Mouse (Mus musculus) embryonic facial prominence, embryonic 11.5 days (tissue): ENCODE results near the gene Sigmar1. TPM values are rescaled to one million over a fixed set of nuclear protein-coding genes. Genes with fewer than 3 reads are reported as not detected.
"Not testable (repeated sequence)": the region's sequence is repeated elsewhere in the genome, so short reads cannot be mapped to it uniquely, and the experiment has no call there.

Experiments
- ATAC-seq: fragments of 200-750 bp; cut with Nextera tagmentation; replicated peaks from 2 replicates; pipeline ENCODE4 v1.8.0; 2017; ENCODE audit warnings: low read depth; ENCODE audit not compliant: insufficient number of reproducible peaks, low FRiP score, low TSS enrichment
- DNase-seq: peaks from one replicate; pipeline ENCODE4 v3.0.0-alpha.2; 2015; ENCODE audit warnings: low spot score
- H3K27ac ChIP-seq: fragments of 300-500 bp; sonication (generic); replicated peaks from 2 replicates; pipeline ENCODE4 v1.5.1; 2014; ENCODE audit warnings: mild to moderate bottlenecking, low read depth, low read length, control low read depth
- H3K27me3 ChIP-seq: fragments of 300-500 bp; sonication (generic); 2 replicates; pipeline ENCODE4 v1.6.1; 2014; ENCODE audit warnings: mild to moderate bottlenecking, low read length, moderate library complexity, mixed read lengths; ENCODE audit not compliant: control insufficient read depth, insufficient read depth
- H3K36me3 ChIP-seq: fragments of 300-500 bp; sonication (generic); replicated peaks from 2 replicates; pipeline ENCODE4 v1.6.1; 2014; ENCODE audit warnings: low read depth, mild to moderate bottlenecking, low read length, moderate library complexity, mixed read lengths; ENCODE audit not compliant: control insufficient read depth, insufficient read depth
- H3K4me1 ChIP-seq: fragments of 300-500 bp; sonication (generic); 2 replicates; pipeline ENCODE4 v1.6.1; 2014; ENCODE audit warnings: low read length, mixed read lengths; ENCODE audit not compliant: control insufficient read depth, insufficient read depth
- H3K4me2 ChIP-seq: fragments of 300-500 bp; sonication (generic); 2 replicates; pipeline ENCODE4 v1.6.1; 2014; ENCODE audit warnings: low read depth, mild to moderate bottlenecking, control low read depth, low read length, moderate library complexity
- H3K4me3 ChIP-seq: fragments of 300-500 bp; sonication (generic); 2 replicates; pipeline ENCODE4 v1.5.1; 2014; ENCODE audit warnings: low read depth, low read length, control low read depth
- H3K9ac ChIP-seq: fragments of 300-500 bp; sonication (generic); replicated peaks from 2 replicates; pipeline ENCODE4 v1.6.1; 2014; ENCODE audit warnings: mild to moderate bottlenecking, control low read depth, low read length
- H3K9me3 ChIP-seq: fragments of 300-500 bp; sonication (generic); replicated peaks from 2 replicates; pipeline ENCODE4 v1.6.1; 2016; ENCODE audit warnings: mild to moderate bottlenecking, low read length, inconsistent platforms, mixed read lengths; ENCODE audit not compliant: control insufficient read depth
- WGBS: fragments of 180-500 bp; shearing (Covaris S2); extraction: QIAGEN DNeasy Blood & Tissue Kit; methylation state at CpG from one replicate; pipeline ENCODE4 v1.1.7; 2014; 5-methylcytosine and 5-hydroxymethylcytosine counted together
- polyA plus RNA-seq: library from polyadenylated mRNA; unstranded; fragments of >200 nt; fragmentation: Nextera tagmentation; extraction: Ambion mirVana; gene quantifications from 2 replicates; pipeline ENCODE4 v1.2.1, GENCODE M21; 2014

The Sigmar1 gene
- polyA plus RNA-seq, 1 experiment from 2014 or later, result 73.4 TPM

DNA sequence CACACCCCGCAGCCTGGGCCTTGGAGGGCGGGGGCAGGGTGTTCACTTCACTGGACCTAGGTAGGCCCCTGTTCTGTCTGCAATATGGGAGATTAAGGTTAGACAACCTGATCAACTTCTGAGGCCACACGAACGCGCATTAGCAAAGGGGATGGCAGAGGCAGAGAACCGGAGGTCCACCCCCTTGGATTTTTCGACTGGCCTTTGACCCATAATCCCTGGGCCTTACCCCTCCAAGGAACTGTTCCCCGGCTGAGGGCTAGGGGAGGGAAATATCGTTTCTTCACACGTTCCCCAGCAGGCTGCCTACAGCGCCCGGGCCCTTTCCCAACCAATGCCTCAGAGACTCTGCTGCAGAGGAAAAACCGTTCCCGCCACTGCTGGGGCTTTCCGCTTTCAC, 59.5 kb downstream of the Sigmar1 start:
- not testable (repeated sequence) for H3K4me2 ChIP-seq, ATAC-seq, H3K27me3 ChIP-seq, H3K4me1 ChIP-seq, H3K36me3 ChIP-seq, DNase-seq, H3K27ac ChIP-seq, H3K4me3 ChIP-seq, H3K9ac ChIP-seq, H3K9me3 ChIP-seq
- WGBS, result 2% methylated on average over 11 of the region's 15 CpGs

DNA sequence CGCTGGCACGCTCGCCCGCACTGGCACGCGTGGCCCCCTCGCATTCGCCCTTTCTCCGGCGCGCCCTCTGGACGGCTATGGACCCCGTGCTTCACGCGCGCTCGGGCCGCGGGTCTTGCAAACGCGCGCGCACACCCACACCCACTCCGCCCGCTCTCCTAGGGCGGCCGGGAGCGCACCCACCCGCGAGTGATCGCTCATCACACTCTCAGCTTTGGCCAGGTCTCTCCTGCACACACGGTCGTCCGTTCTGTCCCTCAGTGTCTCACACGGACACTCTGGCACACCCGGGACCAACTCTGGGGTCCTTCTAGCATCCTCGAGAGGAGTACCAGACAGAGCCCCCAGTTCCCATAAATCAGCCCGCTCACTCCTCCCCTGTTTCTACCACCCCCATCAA, 60.2 kb downstream of the Sigmar1 start:
- H3K27ac ChIP-seq, ATAC-seq, H3K36me3 ChIP-seq, H3K9ac ChIP-seq, H3K9me3 ChIP-seq, H3K27me3 ChIP-seq, H3K4me1 ChIP-seq, H3K4me3 ChIP-seq, DNase-seq: not testable (repeated sequence)
- WGBS, result 3% methylated on average over 9 of the region's 38 CpGs
- H3K4me2 ChIP-seq, result peak overlapping the region; percentile 36

DNA sequence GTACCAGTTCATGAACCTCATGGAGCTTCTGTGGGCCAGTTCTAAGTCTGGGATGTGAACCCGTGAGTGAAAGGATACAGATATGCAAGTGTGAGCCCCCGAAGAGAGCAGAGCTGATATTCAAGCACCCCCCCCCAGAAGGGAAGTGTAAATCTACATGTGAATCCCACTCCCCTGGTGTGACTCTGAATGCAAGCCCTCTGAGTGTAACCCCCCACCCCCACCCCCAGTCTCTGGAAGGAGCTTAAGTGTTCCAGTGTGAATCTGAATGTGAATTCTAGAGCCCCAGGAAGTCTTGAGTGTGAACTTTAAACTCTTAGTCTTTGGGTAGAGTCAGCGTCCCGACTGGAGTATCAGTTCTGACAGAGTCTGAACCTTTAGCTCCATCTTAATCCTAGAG, 62.4 kb downstream of the Sigmar1 start:
- H3K9me3 ChIP-seq, H3K27ac ChIP-seq: not testable (repeated sequence)
- WGBS, result 11% methylated on average over 4 of the region's 4 CpGs

DNA sequence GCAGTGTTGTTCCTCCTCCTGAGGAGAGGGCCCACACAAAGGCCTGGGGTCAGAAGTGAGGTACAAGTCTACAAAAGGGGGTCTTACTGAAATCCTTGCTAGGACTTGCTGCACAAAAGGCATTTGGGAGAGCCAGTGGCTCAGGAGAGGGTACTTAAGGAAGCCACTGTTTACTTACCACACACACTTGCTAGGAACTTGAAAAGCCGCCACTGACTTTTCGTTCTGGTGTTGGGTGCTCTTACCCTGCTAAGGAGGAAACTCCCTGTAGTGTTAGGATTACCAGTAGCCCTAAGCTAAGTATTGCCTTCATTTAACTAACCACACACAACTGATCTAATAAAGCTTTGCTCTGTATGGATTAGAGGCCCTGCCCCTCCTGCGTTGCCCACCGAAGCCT, 65.9 kb downstream of the Sigmar1 start:
- H3K36me3 ChIP-seq, DNase-seq, H3K9ac ChIP-seq, H3K27me3 ChIP-seq, H3K4me2 ChIP-seq, H3K4me3 ChIP-seq, H3K9me3 ChIP-seq, H3K27ac ChIP-seq, ATAC-seq, H3K4me1 ChIP-seq: not testable (repeated sequence)
- no CpG with 5 or more reads among the region's 4 CpGs for WGBS

More for the DNA sequence above, 62.4 kb downstream of the Sigmar1 start:
- H3K4me1 ChIP-seq, ATAC-seq, H3K4me3 ChIP-seq, H3K27me3 ChIP-seq, DNase-seq, H3K9ac ChIP-seq, H3K36me3 ChIP-seq: not testable (repeated sequence)
- peak overlapping the region; percentile 3; the same call in 1 of the 2 replicates for H3K4me2 ChIP-seq

DNA sequence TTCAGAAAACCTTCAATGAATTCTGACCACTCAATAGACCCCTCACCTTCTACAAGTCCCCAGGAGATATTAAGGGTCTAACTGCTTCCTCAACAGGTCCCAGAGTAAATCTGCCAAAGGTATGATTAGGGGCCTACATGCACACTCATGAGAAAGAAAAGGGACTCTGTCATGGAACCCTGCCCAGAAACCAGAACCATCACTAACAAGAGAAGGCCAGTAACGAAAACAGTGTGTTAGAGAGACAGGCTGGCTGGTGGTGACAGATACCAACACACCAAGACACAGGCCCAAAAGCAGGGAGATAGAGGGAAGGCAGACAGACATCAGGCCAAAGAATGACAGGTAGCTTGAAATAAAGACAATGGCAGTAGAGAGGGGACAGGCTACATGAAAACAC, 67.4 kb downstream of the Sigmar1 start:
- not testable (repeated sequence) for ATAC-seq, H3K4me1 ChIP-seq
- WGBS, result 44% methylated on average over 1 of the region's 1 CpGs

More for the DNA sequence above, 67.4 kb downstream of the Sigmar1 start:
- H3K27ac ChIP-seq, H3K27me3 ChIP-seq, H3K9ac ChIP-seq, H3K36me3 ChIP-seq, H3K4me3 ChIP-seq, DNase-seq, H3K9me3 ChIP-seq, H3K4me2 ChIP-seq: not testable (repeated sequence)

Other genes starting within 250 kb of the Sigmar1 start
- 6.3 and 6.4 TPM in 2 replicates for gene 1110017D15Rik, start 238.8 kb downstream of the Sigmar1 start, polyA plus RNA-seq
- 2.3 and 4.3 TPM in 2 replicates for gene Fam219a, start 186.6 kb downstream of the Sigmar1 start, polyA plus RNA-seq
- gene Dnaic1, start 186.4 kb downstream of the Sigmar1 start, polyA plus RNA-seq, result 0.21 and 1.5 TPM in 2 replicates
- gene Enho, start 115.8 kb downstream of the Sigmar1 start, polyA plus RNA-seq, result 19.9 and 24.5 TPM in 2 replicates
- gene Cntfr, start 59.1 kb downstream of the Sigmar1 start, polyA plus RNA-seq, result 8.8 and 9.8 TPM in 2 replicates
- gene Il11ra1, start 56.2 kb downstream of the Sigmar1 start, polyA plus RNA-seq, result 199 and 201 TPM in 2 replicates
- 89.4 and 101 TPM in 2 replicates for gene Rpp25l, start 42.6 kb downstream of the Sigmar1 start, polyA plus RNA-seq
- 119 and 128 TPM in 2 replicates for gene Dctn3, start 33.0 kb downstream of the Sigmar1 start, polyA plus RNA-seq
- gene Arid3c, start 25.0 kb downstream of the Sigmar1 start, polyA plus RNA-seq, result 0.42 TPM in 1 of 2 replicates, not detected in the other
- 35.1 and 37.5 TPM in 2 replicates for gene Galt, start 929 bp downstream of the Sigmar1 start, polyA plus RNA-seq
- 47.7 and 49.3 TPM in 2 replicates for gene Ccl27a, start 18.1 kb upstream of the Sigmar1 start, polyA plus RNA-seq
- gene Gm21541, start 147.5 kb upstream of the Sigmar1 start, polyA plus RNA-seq, result 5.2 and 9.4 TPM in 2 replicates
- 1.5 and 2.0 TPM in 2 replicates for gene Gm20878, start 185.4 kb upstream of the Sigmar1 start, polyA plus RNA-seq
- gene Fam205a4, start 209.9 kb upstream of the Sigmar1 start, polyA plus RNA-seq, result not detected in 2 replicates